Mouse (Mus musculus) forebrain, embryonic 15.5 days (tissue): ENCODE data around the gene Nit2. TPM values are rescaled to one million over a fixed set of nuclear protein-coding genes. Genes with fewer than 3 reads are reported as not detected.

Source experiments
- ATAC-seq: fragments of 200-750 bp; cut with Nextera tagmentation; replicated peaks from 2 replicates; pipeline ENCODE4 v1.8.0; 2017; ENCODE audit warnings: mild to moderate bottlenecking, moderate TSS enrichment, moderate library complexity
- H3K27ac ChIP-seq: fragments of 300-500 bp; sonication (generic); replicated peaks from 2 replicates; pipeline ENCODE4 v1.5.1; 2015; ENCODE audit warnings: mild to moderate bottlenecking, inconsistent platforms
- H3K27me3 ChIP-seq: fragments of 300-500 bp; sonication (generic); 2 replicates; pipeline ENCODE4 v1.6.1; 2015; ENCODE audit warnings: inconsistent platforms
- H3K36me3 ChIP-seq: fragments of 300-500 bp; sonication (generic); 2 replicates; pipeline ENCODE4 v1.6.1; 2015; ENCODE audit warnings: mild to moderate bottlenecking, inconsistent platforms
- H3K4me1 ChIP-seq: fragments of 300-500 bp; sonication (generic); 2 replicates; pipeline ENCODE4 v1.6.1; 2015; ENCODE audit warnings: inconsistent platforms
- H3K4me2 ChIP-seq: fragments of 300-500 bp; sonication (generic); replicated peaks from 2 replicates; pipeline ENCODE4 v1.6.1; 2015; ENCODE audit warnings: mild to moderate bottlenecking, inconsistent platforms
- H3K4me3 ChIP-seq: fragments of 300-500 bp; sonication (generic); 2 replicates; pipeline ENCODE4 v1.5.1; 2015; ENCODE audit warnings: mild to moderate bottlenecking, inconsistent platforms
- H3K9ac ChIP-seq: fragments of 300-500 bp; sonication (generic); replicated peaks from 2 replicates; pipeline ENCODE4 v1.6.1; 2015; ENCODE audit warnings: mild to moderate bottlenecking, inconsistent platforms
- H3K9me3 ChIP-seq: fragments of 300-500 bp; sonication (generic); 2 replicates; pipeline ENCODE4 v1.6.1; 2016; ENCODE audit warnings: inconsistent platforms
- WGBS: fragments of 180-500 bp; shearing (Covaris S2); methylation state at CpG from one replicate; pipeline ENCODE4 v1.1.7; 2015; ENCODE audit warnings: mixed read lengths; 5-methylcytosine and 5-hydroxymethylcytosine counted together
- polyA plus RNA-seq: library from polyadenylated mRNA; unstranded; fragments of >200 nt; fragmentation: Nextera tagmentation; extraction: Ambion mirVana; gene quantifications from 2 replicates; pipeline ENCODE4 v1.2.1, GENCODE M21; 2015

The Nit2 gene
- polyA plus RNA-seq, 1 experiment from 2014 or later: 41.1 TPM

DNA sequence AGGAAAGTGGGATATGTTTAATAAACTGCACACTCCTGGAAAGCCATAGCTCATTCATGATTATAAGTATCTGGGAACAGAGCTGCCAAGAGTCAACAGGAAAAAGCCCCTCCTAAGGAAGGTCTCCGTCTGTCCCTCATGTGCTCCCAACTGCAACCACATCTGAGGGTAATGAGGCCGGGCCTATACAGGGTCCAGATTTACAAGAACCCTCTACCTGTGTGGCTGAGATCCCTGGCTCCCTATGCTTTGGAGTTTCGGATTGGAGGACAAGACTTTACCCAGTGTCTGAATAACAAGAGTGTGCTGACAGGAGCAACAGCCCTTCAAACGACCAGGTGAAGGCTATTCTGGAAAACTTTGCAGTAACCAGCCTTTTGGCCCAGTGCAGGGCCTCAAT is 9.4 kb downstream of the Nit2 start:
- no peak overlapping the region for H3K4me2 ChIP-seq
- ATAC-seq: no peak
- no peak overlapping the region for H3K27ac ChIP-seq
- H3K27me3 ChIP-seq: no peaks in the 10 kb centered on the region
- H3K36me3 ChIP-seq: peaks cover 49% of the 10 kb centered on the region
- WGBS: 77% methylated on average over 4 of the region's 4 CpGs
- H3K4me3 ChIP-seq: no peak overlapping the region
- H3K9me3 ChIP-seq: no peaks in the 10 kb centered on the region
- no peak overlapping the region for H3K9ac ChIP-seq
- H3K4me1 ChIP-seq: no peaks in the 10 kb centered on the region

GRCm38 (mm10) chr16:57157076-57157475 is 10.1 kb downstream of the Nit2 start:
- WGBS: 88% methylated on average over 4 of the region's 4 CpGs
- Histone ChIP-seq H3K27me3 (no peaks in the 10 kb centered on the region), H3K36me3 (peaks cover 55% of the 10 kb centered on the region), H3K4me2 (no peak overlapping the region), H3K27ac (no peak overlapping the region), H3K9me3 (no peaks in the 10 kb centered on the region), H3K9ac (no peak overlapping the region), H3K4me1 (no peaks in the 10 kb centered on the region), H3K4me3 (no peak overlapping the region)
- ATAC-seq: no peak

- H3K9ac ChIP-seq: no peak overlapping the region
- H3K27me3 ChIP-seq: no peaks in the 10 kb centered on the region
- no peak for ATAC-seq
- H3K27ac ChIP-seq: no peak overlapping the region
- no peaks in the 10 kb centered on the region for H3K9me3 ChIP-seq
- no peaks in the 10 kb centered on the region for H3K4me1 ChIP-seq
- H3K4me3 ChIP-seq: no peak overlapping the region
- no peak overlapping the region for H3K4me2 ChIP-seq
- peaks cover 62% of the 10 kb centered on the region for H3K36me3 ChIP-seq
Measured at GRCm38 (mm10) chr16:57155899-57156298, 11.2 kb downstream of the Nit2 start.

DNA sequence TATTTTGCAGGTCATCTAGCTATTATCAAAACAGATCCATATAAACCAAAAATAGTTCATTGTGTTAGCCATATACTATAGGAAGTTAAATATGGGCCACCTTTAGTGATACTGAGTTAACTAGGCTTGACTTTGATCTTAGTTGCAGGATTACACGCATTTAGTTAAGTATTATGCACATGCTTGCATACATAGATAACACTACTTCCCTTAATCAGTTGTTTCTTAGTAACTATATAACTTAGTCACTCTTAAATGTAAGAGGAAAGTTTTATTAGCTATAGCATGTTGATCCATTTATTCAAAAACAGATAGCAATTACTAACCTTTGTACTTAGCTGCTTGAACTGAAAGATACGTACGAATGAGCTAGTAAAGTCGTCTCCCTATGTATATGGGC is 15.7 kb downstream of the Nit2 start:
- no peak overlapping the region for H3K4me2 ChIP-seq
- H3K4me1 ChIP-seq: no peaks in the 10 kb centered on the region
- 94% methylated on average over 4 of the region's 4 CpGs for WGBS
- no peaks in the 10 kb centered on the region for H3K9me3 ChIP-seq
- peaks cover 69% of the 10 kb centered on the region for H3K36me3 ChIP-seq
- no peak overlapping the region for H3K27ac ChIP-seq
- no peak for ATAC-seq
- no peaks in the 10 kb centered on the region for H3K27me3 ChIP-seq
- H3K9ac ChIP-seq: no peak overlapping the region
- H3K4me3 ChIP-seq: no peak overlapping the region

DNA sequence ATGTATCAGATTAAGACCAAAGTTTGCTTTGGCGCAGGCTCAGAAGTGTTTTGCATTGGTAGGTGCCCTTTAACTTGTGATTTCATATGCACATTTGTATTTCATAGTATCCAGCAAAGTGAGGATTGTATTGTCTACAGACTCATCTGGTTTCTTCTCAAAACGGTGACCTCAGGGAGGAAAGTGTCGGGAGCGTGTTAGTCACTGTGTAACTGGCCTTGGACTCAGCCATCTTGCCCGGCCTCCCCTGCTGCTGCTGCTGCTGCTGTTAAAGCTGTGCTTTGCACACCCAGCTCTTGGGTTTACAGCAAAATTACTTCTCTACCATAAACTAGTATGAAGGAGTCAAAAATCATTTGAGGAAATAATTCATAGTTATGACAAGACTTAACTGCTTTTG is 22.4 kb downstream of the Nit2 start:
- Histone ChIP-seq H3K4me2 (no peak overlapping the region), H3K9me3 (no peaks in the 10 kb centered on the region), H3K9ac (no peak overlapping the region), H3K4me1 (no peaks in the 10 kb centered on the region), H3K27me3 (no peaks in the 10 kb centered on the region), H3K36me3 (peaks cover 57% of the 10 kb centered on the region), H3K4me3 (no peak overlapping the region), H3K27ac (no peak overlapping the region)
- ATAC-seq: no peak
- WGBS: 95% methylated on average over 5 of the region's 5 CpGs

- 0 out of 2 replicates have a peak, but pooled peaks cover 3% of the 10 kb centered on the region for H3K4me1 ChIP-seq
- H3K9ac ChIP-seq: no peak overlapping the region
- WGBS: 94% methylated on average over 6 of the region's 6 CpGs
- ATAC-seq: no peak
- no peaks in the 10 kb centered on the region for H3K9me3 ChIP-seq
- no peak overlapping the region for H3K4me3 ChIP-seq
- no peak overlapping the region for H3K27ac ChIP-seq
- no peaks in the 10 kb centered on the region for H3K27me3 ChIP-seq
- H3K4me2 ChIP-seq: no peak overlapping the region
- peaks cover 26% of the 10 kb centered on the region; the same call in 1 of the 2 replicates for H3K36me3 ChIP-seq
Measured at GRCm38 (mm10) chr16:57133611-57134010, 33.5 kb downstream of the Nit2 start.

DNA sequence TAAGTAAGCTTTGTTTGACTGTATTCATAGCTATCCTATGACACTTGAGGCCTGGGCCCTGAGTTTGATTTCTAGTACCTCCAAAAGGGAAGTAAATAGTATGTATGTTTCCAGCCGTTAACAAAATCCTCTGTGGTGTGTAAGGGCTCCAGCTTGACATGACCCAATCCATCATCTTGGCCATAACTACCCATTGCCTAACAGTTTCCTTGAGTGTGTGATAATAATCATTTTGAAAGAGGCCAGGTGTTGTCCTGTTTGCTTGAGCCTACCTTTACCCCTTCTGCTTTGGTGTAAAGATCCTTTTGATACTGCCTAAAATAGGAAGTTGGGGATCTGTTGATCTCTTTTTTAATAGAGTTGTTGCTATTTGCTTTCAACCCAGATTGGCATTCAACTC is 34.8 kb downstream of the Nit2 start:
- no peaks in the 10 kb centered on the region for H3K27me3 ChIP-seq
- H3K27ac ChIP-seq: no peak overlapping the region
- H3K4me3 ChIP-seq: no peak overlapping the region
- WGBS: 80% methylated on average over 1 of the region's 1 CpGs
- peaks cover 19% of the 10 kb centered on the region; the same call in 1 of the 2 replicates for H3K36me3 ChIP-seq
- 0 out of 2 replicates have a peak, but pooled peaks cover 3% of the 10 kb centered on the region for H3K4me1 ChIP-seq
- H3K4me2 ChIP-seq: no peak overlapping the region
- ATAC-seq: no peak
- H3K9me3 ChIP-seq: no peaks in the 10 kb centered on the region
- no peak overlapping the region for H3K9ac ChIP-seq

DNA sequence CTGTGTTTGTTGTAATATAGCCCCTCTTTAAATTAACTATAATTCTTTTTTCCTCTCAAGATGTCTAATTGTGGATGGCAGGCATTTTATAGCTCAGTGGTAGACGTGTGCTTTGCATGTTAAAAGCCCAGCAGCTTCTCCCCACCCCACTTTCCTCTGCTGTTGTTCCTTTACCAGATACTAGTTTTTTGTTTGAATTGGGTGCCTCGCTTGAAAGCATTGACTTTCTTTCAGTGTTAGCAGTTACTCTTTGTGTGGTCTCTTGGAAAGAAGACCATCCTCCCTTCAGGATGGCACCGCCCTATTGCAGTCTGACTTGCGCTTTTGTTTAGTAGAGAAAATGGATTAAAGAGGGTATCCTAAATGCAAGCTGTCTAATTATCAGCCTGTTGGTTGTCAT is 35.6 kb downstream of the Nit2 start:
- Histone ChIP-seq H3K9ac (no peak overlapping the region), H3K9me3 (no peaks in the 10 kb centered on the region), H3K4me3 (no peak overlapping the region), H3K27ac (no peak overlapping the region), H3K36me3 (peaks cover 12% of the 10 kb centered on the region; the same call in 1 of the 2 replicates), H3K27me3 (no peaks in the 10 kb centered on the region), H3K4me2 (no peak overlapping the region), H3K4me1 (0 out of 2 replicates have a peak, but pooled peaks cover 3% of the 10 kb centered on the region)
- WGBS: 51% methylated on average over 4 of the region's 4 CpGs
- no peak for ATAC-seq

GRCm38 (mm10) chr16:57130752-57131400 is 36.3 kb downstream of the Nit2 start:
- Histone ChIP-seq H3K36me3 (peaks cover 5% of the 10 kb centered on the region; the same call in 1 of the 2 replicates), H3K9ac (no peak overlapping the region), H3K9me3 (no peaks in the 10 kb centered on the region), H3K27me3 (no peaks in the 10 kb centered on the region), H3K4me1 (0 out of 2 replicates have a peak, but pooled peaks cover 3% of the 10 kb centered on the region), H3K4me3 (no peak overlapping the region), H3K27ac (no peak overlapping the region), H3K4me2 (no peak overlapping the region)
- 88% methylated on average over 3 of the region's 3 CpGs for WGBS
- no peak for ATAC-seq

- 91% methylated on average over 2 of the region's 2 CpGs for WGBS
- ATAC-seq: no peak
- Histone ChIP-seq H3K4me2 (no peak overlapping the region), H3K27me3 (no peaks in the 10 kb centered on the region), H3K36me3 (no peaks in the 10 kb centered on the region), H3K9ac (no peak overlapping the region), H3K27ac (no peak overlapping the region), H3K9me3 (no peaks in the 10 kb centered on the region), H3K4me1 (peaks cover 17% of the 10 kb centered on the region), H3K4me3 (no peak overlapping the region)
Measured at GRCm38 (mm10) chr16:57127825-57128224, 39.3 kb downstream of the Nit2 start.

- H3K9me3 ChIP-seq: no peaks in the 10 kb centered on the region
- H3K4me2 ChIP-seq: no peak overlapping the region
- no peak overlapping the region for H3K27ac ChIP-seq
- peaks cover 22% of the 10 kb centered on the region for H3K4me1 ChIP-seq
- H3K4me3 ChIP-seq: no peak overlapping the region
- H3K27me3 ChIP-seq: no peaks in the 10 kb centered on the region
- WGBS: 70% methylated on average over 4 of the region's 4 CpGs
- H3K36me3 ChIP-seq: no peaks in the 10 kb centered on the region
- no peak for ATAC-seq
- no peak overlapping the region for H3K9ac ChIP-seq
Measured at GRCm38 (mm10) chr16:57126268-57126667, 40.9 kb downstream of the Nit2 start.

DNA sequence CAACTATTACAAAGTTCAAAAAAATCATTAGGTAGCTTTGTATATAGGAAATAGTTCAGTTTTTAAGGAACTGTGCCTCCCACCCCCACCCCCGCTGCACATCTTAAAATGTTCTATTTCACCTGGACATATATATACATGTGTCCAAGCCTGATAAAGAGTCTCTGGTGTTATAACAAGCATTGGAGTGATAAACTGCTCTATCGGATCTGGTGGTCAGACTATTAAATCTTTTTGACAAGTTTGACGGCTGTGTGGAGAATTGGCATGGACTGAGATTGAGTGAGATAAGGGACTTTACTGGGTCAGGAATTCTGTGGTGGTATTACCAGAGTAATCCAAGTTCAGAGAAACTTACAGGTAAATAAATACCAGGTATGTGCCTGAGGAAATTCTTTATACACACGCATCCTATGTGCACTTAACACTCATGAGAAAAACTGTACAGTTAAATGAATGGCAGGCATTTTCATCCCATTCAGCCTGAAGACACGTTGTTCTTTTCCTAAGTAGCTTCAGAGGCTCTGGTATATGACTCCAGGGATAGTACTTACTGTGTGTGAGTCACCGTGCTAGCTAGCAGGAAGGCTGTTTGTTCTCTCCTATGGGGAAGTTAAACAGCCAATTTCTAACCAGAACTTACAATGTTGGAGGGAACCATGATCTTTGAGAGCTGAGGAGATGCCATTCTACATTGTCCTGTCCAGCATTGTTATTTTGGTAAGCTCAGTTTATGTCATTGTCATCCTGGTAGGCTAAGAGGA is 44.3 kb downstream of the Nit2 start:
- WGBS: 67% methylated on average over 6 of the region's 6 CpGs
- H3K9ac ChIP-seq: peak overlapping the region; percentile 89; the same call in 1 of the 2 replicates
- no peaks in the 10 kb centered on the region for H3K36me3 ChIP-seq
- H3K4me1 ChIP-seq: peaks cover 22% of the 10 kb centered on the region
- H3K27me3 ChIP-seq: no peaks in the 10 kb centered on the region
- peak overlapping the region; percentile 94 for H3K4me3 ChIP-seq
- peak overlapping the region; percentile 70 for H3K4me2 ChIP-seq
- no peak for ATAC-seq
- H3K27ac ChIP-seq: no peak overlapping the region
- H3K9me3 ChIP-seq: no peaks in the 10 kb centered on the region
